Mouse (Mus musculus): ENCODE measurements around the gene Cebpa.

The Cebpa gene

DNA sequence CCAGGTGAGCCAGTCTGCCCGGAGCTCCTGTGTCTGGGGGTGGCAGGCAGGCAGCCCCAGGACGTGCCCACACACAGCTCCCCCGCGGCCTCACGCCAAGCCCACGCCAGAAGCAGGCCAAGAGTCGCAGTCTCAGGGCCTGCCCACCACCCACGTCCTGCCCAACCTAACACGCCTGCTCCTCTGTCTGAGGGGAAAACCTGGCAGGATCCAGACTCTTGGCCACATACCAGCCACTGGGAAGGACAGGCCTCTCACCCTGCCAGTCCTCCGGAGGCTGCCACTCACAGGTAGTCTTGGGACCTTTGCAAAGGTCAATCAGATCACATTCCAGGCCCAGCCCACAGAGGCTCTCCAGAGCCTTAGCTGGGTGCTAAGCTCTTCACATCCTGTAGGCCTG is 27.2 kb downstream of the Cebpa start:
- DNase-seq (ENCODE audit: low read depth), result no peak

DNA sequence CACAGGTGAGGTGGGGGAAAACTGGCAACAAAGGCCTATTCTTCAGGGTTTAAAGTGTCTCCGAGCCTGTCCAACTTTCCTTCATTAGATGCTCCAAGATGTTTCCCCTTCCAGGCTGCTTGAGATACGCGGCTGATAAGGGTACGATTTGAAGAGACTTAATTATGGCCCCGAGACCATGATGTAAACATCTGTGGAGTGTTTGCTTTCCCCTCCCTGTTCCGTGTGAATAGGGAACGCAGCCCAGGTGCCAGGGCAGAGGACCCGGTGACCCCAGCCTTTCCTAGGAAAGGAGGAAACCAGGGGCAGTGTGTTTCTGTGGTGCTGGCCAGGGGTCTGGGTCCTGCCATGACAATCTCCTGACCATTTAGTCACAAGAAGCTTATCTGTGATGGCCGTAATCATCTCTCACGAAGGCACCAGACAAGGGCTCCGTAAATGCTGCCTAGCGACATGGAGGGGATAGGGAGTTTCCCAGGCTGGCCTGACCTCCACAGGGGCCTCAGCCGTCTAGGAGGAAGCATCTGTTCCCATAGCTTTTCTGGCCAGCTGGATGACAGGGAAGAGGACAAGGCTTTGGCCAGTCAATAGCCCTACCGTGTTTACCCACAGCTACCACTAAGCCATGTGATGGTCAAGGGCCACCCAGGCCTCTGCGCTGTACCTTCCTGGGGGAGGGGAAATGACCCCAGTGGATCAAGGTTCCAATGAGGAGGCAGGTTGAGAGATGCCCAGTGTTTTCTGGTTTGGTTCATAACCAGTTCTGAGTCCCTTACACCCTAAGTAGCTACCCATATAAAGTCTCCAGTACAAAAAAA is 30.7 kb downstream of the Cebpa start:
- DNase-seq (ENCODE audit: low read depth), result no peak

DNA sequence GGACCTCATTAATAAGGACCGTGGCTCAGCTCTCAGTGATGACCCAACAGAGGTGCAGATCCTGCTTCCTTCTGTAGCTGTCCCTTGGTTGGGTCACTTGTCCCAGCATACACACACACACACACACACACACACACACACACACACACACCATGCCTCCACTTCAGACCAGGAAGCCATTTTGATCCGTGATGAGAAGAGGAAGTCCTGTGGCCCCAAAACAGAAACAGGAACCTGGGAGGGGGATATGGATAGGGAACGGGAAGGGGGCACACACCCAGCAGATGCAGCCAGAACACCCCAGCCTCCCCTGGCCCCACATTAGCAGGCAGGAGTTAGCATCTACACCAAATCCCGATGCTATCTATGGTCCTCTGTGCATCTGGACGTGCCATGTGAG is 31.8 kb downstream of the Cebpa start:
- DNase-seq (ENCODE audit: low read depth), result no peak

DNA sequence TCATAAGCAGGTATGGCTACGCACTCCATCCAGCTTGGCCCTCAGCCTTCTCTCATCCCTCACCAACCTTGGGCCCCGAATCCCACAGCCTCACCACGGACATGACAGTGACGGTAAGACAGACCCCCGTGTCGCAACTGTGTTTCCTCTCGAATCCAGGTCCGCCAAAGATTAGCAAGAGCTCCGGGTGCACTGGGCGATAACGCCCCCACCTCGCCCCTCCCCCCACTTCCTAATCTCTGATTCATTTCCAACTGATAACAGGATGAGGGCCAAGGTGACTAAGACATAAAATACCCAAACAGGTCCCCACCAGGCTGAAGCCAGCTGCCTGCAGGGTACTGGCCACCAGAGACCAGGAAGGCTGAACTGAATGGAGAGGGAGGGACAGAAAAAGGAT is 35.4 kb downstream of the Cebpa start:
- peak; percentile 48 for DNase-seq (ENCODE audit: low read depth)

DNA sequence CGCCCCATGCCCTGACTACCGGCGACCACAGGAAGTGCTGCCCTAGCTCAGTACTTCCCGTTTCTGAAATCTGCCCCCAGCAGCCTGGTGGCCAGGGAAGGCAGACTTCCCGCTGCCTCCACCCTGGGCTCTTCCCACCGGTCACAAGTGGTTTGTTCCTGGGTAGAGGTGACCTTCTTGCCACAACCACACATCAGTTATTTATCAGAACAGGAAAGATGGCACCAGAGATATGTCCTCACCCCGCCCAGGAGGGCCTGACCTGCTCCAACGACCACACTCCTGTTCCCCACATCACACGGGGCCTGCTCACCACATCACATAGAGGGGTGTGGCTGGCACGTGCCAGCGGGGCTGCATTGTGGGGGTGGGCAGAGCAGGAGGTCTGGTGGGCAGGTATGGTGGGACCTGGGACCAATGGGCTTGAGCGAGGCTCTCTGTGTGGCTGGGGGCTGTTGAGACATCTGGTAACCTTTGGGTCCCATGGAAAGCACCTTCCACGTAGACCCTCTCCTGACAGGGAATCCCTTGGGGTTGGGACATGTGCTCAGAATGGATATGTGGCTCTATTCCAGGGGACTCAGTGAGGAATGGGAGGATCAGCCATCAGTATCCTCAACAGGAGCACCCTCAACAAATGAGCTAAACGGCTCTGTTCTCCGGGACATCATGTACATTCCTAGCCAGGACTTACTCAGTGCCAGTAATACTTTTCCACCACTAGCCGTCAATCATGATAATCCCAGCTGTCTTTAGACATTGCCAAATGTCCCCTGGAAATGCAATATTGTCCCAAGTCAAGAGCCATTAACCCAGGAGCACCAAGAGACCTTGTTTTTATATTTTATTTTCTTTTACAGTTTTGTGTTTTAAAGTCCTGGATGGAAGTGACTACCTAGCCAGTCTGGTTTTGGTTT is 37.7 kb downstream of the Cebpa start:
- peak; percentile 47 for DNase-seq (ENCODE audit: low read depth)

DNA sequence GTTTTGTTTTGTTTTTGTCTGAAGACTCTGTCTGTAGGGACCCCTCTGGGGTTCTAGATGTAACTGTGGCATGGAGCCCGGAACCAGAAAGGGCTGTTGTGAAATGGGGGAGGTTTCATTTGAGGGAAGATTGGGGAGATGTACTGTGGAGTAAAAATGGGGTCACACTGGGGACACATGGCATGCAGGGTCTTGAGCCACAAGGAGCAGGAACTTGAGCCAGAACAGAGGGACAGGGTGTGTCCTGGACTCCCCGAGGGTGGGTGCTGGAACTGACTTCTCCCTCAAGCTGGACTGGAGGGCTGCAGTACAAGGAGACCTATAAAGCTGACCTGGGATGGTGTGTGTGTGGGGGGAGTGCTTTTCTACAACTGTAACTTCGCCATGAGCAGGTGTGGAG is 38.4 kb downstream of the Cebpa start:
- no peak for DNase-seq (ENCODE audit: low read depth)

DNA sequence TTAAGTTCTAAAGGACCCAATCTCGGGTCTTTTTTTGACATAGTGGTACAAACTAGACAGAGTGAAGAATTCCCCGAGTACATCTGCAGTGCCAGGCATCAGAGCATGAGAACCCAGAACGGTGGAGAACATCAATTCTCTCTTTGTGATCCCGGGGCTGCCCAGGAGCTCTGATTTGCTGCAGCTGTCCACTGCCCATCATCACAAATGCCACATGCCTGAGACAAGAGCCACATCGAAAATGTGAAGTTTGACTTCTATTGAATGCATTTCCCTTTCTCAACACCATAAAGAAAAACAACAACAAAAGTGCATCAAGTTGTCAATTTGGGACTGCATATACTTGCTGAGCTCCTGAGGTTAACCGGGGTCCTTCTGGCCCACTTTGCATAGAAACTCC is 43.4 kb downstream of the Cebpa start:
- no peak for DNase-seq (ENCODE audit: low read depth)

DNA sequence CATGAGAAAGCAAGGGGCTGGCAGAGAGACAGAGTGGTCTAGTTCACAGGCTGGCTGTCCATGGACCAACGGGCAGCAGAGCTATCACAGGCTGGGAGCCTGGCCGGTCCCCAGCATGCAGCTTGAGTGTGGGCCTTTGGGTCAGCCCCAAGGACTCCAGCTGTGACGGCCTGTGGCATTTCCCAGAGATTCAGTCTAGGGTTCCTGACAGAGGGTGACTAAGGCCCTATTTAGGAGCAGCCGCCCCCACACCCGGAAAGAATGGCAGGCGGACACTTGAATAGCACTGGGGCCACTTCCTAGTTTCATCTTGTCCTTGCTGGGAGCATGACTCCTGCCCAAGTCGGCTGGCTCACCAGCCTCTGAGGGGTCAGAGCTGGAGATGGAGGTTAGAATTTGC is 44.5 kb downstream of the Cebpa start:
- no peak for DNase-seq (ENCODE audit: low read depth)

DNA sequence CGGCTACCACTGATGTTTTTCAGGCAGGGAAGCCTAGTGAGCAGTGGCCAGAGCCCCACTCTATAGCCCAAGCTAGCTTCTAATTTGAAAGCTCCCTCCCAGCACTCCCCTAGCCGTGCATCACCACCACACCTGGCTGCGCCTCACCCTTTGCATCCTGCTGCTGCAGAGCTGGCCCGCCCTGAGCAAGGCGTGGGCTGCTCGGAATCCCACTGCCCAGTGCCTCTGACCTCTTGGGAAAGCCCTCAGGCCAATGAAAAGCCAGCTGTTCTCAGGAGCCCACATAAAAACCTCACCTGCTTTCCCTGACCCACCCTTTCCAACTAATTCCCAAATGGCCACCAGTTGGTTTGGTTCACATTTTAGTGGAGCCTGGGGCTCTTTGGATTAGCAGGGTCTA is 45.0 kb downstream of the Cebpa start:
- no peak for DNase-seq (ENCODE audit: low read depth)

DNA sequence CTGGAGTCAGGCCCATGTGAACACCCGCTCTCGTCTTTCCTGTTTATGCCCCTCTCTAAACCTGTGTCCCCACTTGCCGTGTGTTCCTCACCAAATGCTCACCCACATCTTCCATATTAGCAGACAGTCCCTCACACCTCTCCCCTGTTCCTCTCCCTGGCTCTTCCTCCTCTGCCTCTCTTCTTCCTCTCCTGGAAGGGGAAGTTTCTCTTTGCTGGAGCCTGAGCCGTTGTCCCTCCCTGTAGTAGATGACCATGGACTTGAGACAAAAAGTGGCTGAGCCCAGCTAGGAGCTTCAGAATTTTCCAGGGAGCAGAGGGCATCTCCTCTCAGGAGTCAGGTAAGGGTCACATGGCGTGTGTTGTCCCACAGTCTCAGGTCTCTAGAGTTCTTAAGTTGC is 47.9 kb downstream of the Cebpa start:
- no peak for DNase-seq (ENCODE audit: low read depth)

DNA sequence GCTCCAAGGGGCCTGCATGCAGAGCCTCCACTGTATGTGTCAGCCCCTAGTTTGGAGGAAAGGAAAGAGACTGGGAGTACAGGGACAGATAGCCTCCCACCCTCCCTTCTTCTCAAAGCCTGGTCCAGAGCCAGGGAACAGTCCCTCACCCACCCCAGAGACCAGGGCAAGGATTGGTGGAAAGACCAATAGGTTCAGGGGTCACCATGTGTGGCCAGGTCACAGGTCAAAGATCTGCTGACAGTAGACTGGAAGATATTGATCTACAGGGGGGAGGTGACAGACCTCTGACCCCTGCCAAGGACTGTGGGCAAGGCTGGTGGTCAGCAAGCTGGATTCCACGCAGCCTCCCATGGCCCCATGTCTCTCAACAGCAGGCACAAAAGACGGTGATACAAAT is 48.8 kb downstream of the Cebpa start:
- DNase-seq (ENCODE audit: low read depth), result no peak

DNA sequence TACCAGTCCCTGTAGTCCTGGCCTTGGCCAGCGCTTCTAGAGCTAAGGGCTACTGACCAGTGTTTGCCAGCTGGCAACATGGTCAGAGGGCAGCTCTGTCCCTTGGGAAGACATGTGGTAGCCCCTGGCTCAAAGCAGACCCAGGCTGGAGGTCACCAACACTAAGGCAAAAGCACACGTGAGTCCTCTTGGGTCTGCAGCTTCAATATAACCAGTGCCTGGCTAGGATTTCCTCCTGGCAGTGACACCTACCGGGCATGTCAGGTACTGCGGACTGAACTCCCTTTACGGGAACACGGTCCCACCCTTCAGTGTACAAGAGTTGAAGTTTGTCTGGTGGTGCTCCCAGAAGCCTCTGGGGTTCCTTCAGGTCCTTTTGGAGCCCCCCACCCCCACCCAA is 50.2 kb downstream of the Cebpa start:
- DNase-seq (ENCODE audit: low read depth), result peak; percentile 86

All from induced T-regulatory cell, adult 2 months (primary cell).